Mouse (Mus musculus): Measurements from ENCODE around the gene Rbm41. TPM values are rescaled to one million over a fixed set of nuclear protein-coding genes. Genes with fewer than 3 reads are reported as not detected.

Gene Rbm41
- polyA plus RNA-seq, 1 experiment from 2014 or later: 3.9 TPM

Other genes with a start within 250 kb of the Rbm41 start
- not detected in 2 replicates for gene Ripply1, start 216.2 kb downstream of the Rbm41 start, polyA plus RNA-seq (2014; fragmentation: Nextera tagmentation; extraction: Ambion mirVana)
- 0.11 and 0.23 TPM in 2 replicates for gene Cldn2, start 197.8 kb downstream of the Rbm41 start, polyA plus RNA-seq (2014; fragmentation: Nextera tagmentation; extraction: Ambion mirVana)
- 17.9 and 19.6 TPM in 2 replicates for gene Morc4, start 126.9 kb downstream of the Rbm41 start, polyA plus RNA-seq (2014; fragmentation: Nextera tagmentation; extraction: Ambion mirVana)
- gene Nup62cl, start 64.1 kb upstream of the Rbm41 start, polyA plus RNA-seq (2014; fragmentation: Nextera tagmentation; extraction: Ambion mirVana): 2.6 and 3.6 TPM in 2 replicates
- not detected in 2 replicates for gene Pih1h3b, start 64.3 kb upstream of the Rbm41 start, polyA plus RNA-seq (2014; fragmentation: Nextera tagmentation; extraction: Ambion mirVana)

All from liver, embryonic 11.5 days (tissue).